Mouse (Mus musculus) heart, postnatal 0 days (tissue): ENCODE results near the gene Ccdc102a.
A peak's percentile ranks its signal among the peaks of the same experiment; 100 is the strongest.

Experiments
- CTCF ChIP-seq: IDR thresholded peaks from 2 replicates; pipeline ENCODE4 v1.5.1; 2016; ENCODE audit warnings: antibody characterized with exemption, control low read depth, low read depth
- EP300 ChIP-seq: IDR thresholded peaks from 2 replicates; pipeline ENCODE4 v1.6.1; 2016; ENCODE audit warnings: antibody characterized with exemption, low read depth

DNA sequence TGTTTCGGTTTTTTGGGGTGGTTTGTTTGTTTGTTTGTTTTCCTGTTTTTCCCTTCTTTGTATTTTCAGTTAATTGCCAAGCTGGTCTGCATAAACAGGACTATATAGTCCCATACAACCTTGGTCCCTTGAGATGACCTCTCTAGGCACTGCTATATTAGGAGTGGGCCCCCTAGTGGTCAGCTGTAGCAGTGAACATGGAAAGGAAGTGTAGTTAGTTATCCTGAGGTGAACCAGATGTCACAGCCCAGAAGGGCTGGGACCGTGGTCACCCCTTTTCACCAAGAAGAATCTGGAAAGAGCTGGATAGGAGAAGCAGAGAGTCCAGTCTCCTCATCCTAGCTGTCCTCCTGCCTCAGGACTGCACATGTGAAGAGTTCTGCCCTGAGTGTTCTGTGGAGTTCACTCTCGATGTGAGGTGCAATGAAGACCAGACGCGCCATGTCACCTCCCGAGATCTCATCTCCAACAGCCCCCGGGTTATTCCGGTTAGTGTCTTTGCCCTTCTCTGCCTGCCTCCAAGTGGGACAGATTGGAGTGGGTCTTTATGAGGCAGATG, 56.5 kb downstream of the Ccdc102a start:
- peak; percentile 93 for TF ChIP-seq CTCF
- no peak for TF ChIP-seq EP300
